Mouse (Mus musculus) intestine, postnatal 0 days (tissue): ENCODE data around the gene Rgl1. TPM values are rescaled to one million over a fixed set of nuclear protein-coding genes. Genes with fewer than 3 reads are reported as not detected.

ENCODE experiments used
- ATAC-seq: fragments of 200-750 bp; cut with Nextera tagmentation; 2 replicates; pipeline ENCODE4 v1.8.0; 2017; ENCODE audit warnings: mild to moderate bottlenecking, moderate TSS enrichment, moderate library complexity
- H3K27ac ChIP-seq: fragments of 300-500 bp; sonication (generic); 2 replicates; pipeline ENCODE4 v1.5.1; 2014; ENCODE audit warnings: mild to moderate bottlenecking, low read depth, low read length, moderate library complexity
- H3K27me3 ChIP-seq: fragments of 300-500 bp; sonication (generic); replicated peaks from 2 replicates; pipeline ENCODE4 v1.6.1; 2014; ENCODE audit warnings: low read length, mixed read lengths; ENCODE audit not compliant: control insufficient read depth, insufficient read depth
- H3K36me3 ChIP-seq: fragments of 300-500 bp; sonication (generic); 2 replicates; pipeline ENCODE4 v1.6.1; 2014; ENCODE audit warnings: mild to moderate bottlenecking, moderate library complexity; ENCODE audit not compliant: control insufficient read depth, insufficient read depth
- H3K4me1 ChIP-seq: fragments of 300-500 bp; sonication (generic); replicated peaks from 2 replicates; pipeline ENCODE4 v1.6.1; 2014; ENCODE audit warnings: antibody characterized with exemption, low read length, mixed read lengths; ENCODE audit not compliant: control insufficient read depth, insufficient read depth
- H3K4me2 ChIP-seq: fragments of 300-500 bp; sonication (generic); replicated peaks from 2 replicates; pipeline ENCODE4 v1.6.1; 2014; ENCODE audit warnings: low read depth, mild to moderate bottlenecking, moderate library complexity
- H3K4me3 ChIP-seq: fragments of 300-500 bp; sonication (generic); 2 replicates; pipeline ENCODE4 v1.5.1; 2014; ENCODE audit warnings: low read depth, low read length
- H3K9ac ChIP-seq: fragments of 300-500 bp; sonication (generic); 2 replicates; pipeline ENCODE4 v1.6.1; 2014; ENCODE audit warnings: mild to moderate bottlenecking, low read depth, low read length
- H3K9me3 ChIP-seq: fragments of 300-500 bp; sonication (generic); 2 replicates; pipeline ENCODE4 v1.6.1; 2016; ENCODE audit warnings: mixed run types; ENCODE audit not compliant: control insufficient read depth
- CTCF ChIP-seq: sonication (generic); IDR thresholded peaks from 2 replicates; pipeline ENCODE4 v1.5.1; 2016; ENCODE audit warnings: low read depth, mild to moderate bottlenecking, control low read depth, antibody characterized with exemption, moderate library complexity
- WGBS: fragments of 180-500 bp; shearing (Covaris S2); extraction: QIAGEN DNeasy Blood & Tissue Kit; methylation state at CpG from one replicate; pipeline ENCODE4 v1.1.7; 2014; 5-methylcytosine and 5-hydroxymethylcytosine counted together
- polyA plus RNA-seq: library from polyadenylated mRNA; unstranded; fragments of >200 nt; fragmentation: Nextera tagmentation; extraction: Ambion mirVana; gene quantifications from 2 replicates; pipeline ENCODE4 v1.2.1, GENCODE M21; 2015

The Rgl1 gene
- polyA plus RNA-seq, 1 experiment from 2014 or later: 39.4 TPM

DNA sequence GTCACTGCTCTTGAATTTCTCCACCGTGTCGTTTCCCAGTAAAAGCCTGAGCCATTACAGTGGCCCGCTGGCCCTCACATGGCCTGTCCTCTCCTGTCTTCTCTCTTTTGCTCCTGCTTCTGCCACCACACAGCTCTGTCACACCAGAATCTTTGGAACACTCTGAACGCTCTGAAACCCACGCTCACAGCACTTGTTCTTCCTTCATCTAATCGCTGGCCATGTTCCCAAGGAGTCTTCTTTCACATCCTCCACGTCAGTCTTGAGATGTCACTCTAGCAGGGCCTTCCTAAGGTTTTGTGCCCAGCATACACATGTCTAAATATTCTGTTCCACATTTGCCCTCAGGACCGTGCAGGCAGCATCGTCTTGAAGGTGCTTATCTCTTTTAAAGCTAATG is 4.9 kb upstream of the Rgl1 start:
- peaks cover 64% of the 10 kb centered on the region for H3K36me3 ChIP-seq
- no peak overlapping the region for H3K4me3 ChIP-seq
- 87% methylated on average over 9 of the region's 9 CpGs for WGBS
- H3K4me2 ChIP-seq: no peak overlapping the region
- no peak overlapping the region for H3K27ac ChIP-seq
- no peak for ATAC-seq
- 0 out of 2 replicates have a peak, but pooled peaks cover under 1% of the 10 kb centered on the region for H3K27me3 ChIP-seq
- no peak overlapping the region for H3K9ac ChIP-seq
- no peak for TF ChIP-seq CTCF
- no peaks in the 10 kb centered on the region for H3K4me1 ChIP-seq
- no peaks in the 10 kb centered on the region for H3K9me3 ChIP-seq

DNA sequence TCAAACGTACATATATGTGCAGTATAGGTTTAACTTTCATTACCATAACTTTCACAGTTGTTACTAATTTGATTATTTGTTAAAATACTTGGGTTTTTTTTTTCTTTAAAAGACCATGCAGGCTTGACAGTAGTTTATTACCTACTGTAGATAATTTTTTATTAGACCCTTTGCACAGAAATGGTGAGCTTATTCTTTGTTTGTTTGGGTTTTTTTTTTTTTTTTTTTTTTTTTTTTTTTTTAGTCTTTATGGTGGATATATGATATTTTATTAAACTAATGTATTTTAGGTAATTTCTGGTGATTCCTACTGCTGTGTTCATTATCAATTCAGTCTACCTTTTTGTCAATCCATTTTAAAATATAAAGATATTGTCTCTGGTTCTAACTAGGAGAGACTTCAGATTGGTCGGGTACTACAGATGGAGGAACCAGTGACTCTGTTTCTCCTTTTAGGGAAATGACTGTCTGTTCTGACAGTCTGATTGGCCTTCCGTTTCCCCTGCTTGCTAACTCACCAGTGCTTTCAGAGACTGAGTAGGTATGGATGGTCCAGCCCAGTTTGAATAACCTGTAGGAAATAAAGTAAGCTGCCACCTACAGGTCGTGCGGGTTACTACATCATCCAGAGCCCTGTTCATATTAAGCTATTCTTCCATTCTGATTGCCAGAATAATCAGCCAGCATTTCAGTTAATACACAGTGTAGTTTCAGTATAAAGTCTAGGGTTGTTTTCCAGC is 1.8 kb upstream of the Rgl1 start:
- TF ChIP-seq CTCF: peak; percentile 85
- Histone ChIP-seq H3K9ac (no peak overlapping the region), H3K4me1 (no peaks in the 10 kb centered on the region; the same call in 1 of the 2 replicates), H3K9me3 (no peaks in the 10 kb centered on the region), H3K4me2 (peak overlapping the region; percentile 84), H3K27me3 (0 out of 2 replicates have a peak, but pooled peaks cover 5% of the 10 kb centered on the region), H3K4me3 (peak overlapping the region; percentile 99), H3K36me3 (peaks cover 38% of the 10 kb centered on the region), H3K27ac (no peak overlapping the region)
- WGBS: 6% methylated on average over 5 of the region's 5 CpGs
- peak; percentile 15; the same call in 1 of the 2 replicates for ATAC-seq

DNA sequence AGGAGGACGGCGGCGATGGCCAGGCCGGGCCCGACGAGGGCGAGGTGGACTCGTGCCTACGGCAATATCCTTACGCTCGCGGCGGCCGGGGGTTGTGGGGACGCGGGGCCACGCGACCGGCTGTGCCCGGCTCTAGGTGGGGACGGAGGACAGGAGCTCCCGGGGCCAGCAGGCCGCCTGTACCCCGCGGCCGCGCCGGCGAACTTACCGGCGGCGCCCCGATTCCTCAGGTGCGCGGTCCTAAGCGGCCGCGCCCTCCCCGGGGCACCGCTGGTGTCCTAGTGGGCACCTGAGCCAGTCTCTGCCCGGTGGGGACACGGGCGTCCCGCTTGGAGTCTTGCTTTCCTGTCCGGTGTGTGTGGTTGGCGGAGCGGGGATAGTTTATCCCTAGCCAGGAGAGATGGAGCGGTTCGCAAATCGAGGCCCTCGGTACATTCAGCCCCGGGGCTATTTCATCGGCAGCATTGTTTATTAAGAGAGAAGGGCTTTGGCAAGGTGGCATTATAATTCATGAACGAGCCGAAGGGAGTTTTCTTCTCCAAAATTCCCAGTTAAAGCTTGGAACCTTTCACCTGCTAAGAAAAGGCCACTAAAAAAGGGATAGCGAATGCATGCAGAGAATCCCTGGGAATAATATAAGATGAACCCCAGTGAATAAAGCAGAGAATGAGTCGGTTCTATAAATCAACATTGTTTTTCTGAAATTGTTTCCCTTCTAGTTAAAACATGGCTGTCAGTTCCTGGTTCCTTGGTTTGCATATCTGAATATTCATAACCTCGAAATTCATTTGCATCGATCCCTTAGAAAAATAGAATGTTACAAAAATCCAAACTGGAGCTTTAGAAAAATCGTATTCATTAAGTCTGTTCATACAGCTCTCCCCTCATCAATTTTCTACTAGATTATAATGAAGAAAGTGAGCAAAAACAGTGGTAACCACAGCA is 925 bp upstream of the Rgl1 start:
- H3K9ac ChIP-seq: peak overlapping the region; percentile 99
- 0 out of 2 replicates have a peak, but pooled peaks have one; percentile 0 for TF ChIP-seq CTCF
- 1% methylated on average over 60 of the region's 60 CpGs for WGBS
- peak overlapping the region; percentile 98 for H3K27ac ChIP-seq
- peaks cover 29% of the 10 kb centered on the region for H3K36me3 ChIP-seq
- H3K4me3 ChIP-seq: peak overlapping the region; percentile 99
- ATAC-seq: peak; percentile 63
- no peaks in the 10 kb centered on the region; the same call in 1 of the 2 replicates for H3K4me1 ChIP-seq
- H3K9me3 ChIP-seq: no peaks in the 10 kb centered on the region
- 0 out of 2 replicates have a peak, but pooled peaks cover 5% of the 10 kb centered on the region for H3K27me3 ChIP-seq
- H3K4me2 ChIP-seq: peak overlapping the region; percentile 84

DNA sequence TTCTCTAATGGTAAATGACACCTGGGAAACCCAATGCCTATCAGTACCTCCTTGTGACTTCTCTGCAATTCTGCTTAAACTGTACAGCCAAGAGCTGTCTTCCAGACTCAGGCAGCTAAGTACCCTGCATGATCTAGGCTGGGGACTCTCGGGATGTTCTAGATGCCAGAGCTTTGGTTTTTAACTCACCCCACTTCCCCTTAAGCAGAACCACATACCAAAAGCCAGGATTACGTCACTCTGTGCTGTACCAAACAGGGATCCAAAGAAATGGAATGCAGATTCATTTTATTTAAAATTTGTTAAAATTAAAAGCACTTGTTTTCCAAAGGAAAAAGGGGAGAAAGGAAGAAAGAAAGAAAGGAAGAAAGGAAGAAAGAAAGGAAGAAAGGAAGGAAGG is 4.4 kb downstream of the Rgl1 start:
- TF ChIP-seq CTCF: no peak
- H3K36me3 ChIP-seq: no peaks in the 10 kb centered on the region

DNA sequence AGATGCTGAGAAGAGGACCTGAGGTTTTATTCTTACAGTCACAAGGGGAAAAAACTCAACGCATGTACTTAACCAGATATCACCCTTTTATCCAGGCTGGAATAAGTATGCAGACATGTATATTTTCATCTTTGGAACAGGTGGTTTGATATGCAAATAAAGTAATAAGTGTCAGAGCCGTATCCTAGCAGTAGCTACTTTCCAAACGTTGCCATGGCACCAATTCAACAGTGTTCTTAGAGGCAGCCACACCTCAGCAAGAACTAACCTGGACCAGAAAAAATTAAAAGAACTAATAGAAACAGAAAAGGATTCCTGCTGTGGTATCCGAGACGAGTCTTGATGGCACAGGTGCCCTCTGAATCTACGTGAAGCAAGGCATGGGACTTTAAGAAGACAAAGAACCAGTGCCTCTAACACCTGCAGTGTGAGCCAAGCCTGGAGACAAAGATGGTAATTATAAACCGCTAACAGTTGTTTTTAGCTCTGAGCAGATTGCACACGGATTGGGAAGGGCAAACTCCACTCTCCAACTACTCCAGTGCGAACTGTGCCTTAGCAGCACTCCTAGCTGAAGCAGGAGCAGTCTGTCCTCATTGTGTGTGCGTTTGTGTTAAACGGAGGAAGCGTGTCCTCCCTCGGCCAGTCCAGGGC is 15.7 kb downstream of the Rgl1 start, which contains the start of gene Apobec4:
Gene Apobec4 (plus strand): TSS at position 240 of the 654 bp plus-strand sequence.
- WGBS: 55% methylated on average over 13 of the region's 13 CpGs
- Histone ChIP-seq H3K4me3 (no peak within 1 kb of the TSS), H3K27ac (no peak within 1 kb of the TSS), H3K4me2 (no peak within 1 kb of the TSS), H3K9me3 (no peaks in the 10 kb centered on the region), H3K36me3 (no peaks in the 10 kb centered on the region), H3K4me1 (no peaks in the 10 kb centered on the region), H3K27me3 (no peaks in the 10 kb centered on the region), H3K9ac (no peak within 1 kb of the TSS)
- no peak for TF ChIP-seq CTCF
- no peak for ATAC-seq

More for the DNA sequence above, 4.4 kb downstream of the Rgl1 start:
- Histone ChIP-seq H3K4me1 (no peaks in the 10 kb centered on the region; the same call in 1 of the 2 replicates), H3K4me3 (no peak overlapping the region), H3K4me2 (no peak overlapping the region), H3K27me3 (0 out of 2 replicates have a peak, but pooled peaks cover 5% of the 10 kb centered on the region), H3K27ac (no peak overlapping the region), H3K9ac (no peak overlapping the region), H3K9me3 (no peaks in the 10 kb centered on the region)
- no peak for ATAC-seq
- 81% methylated on average over 2 of the region's 2 CpGs for WGBS
